Mouse (Mus musculus) liver, postnatal 0 days (tissue): ENCODE measurements around the gene Psen1.

Source experiments
- CTCF ChIP-seq: sonication (generic); IDR thresholded peaks from 2 replicates; pipeline ENCODE4 v1.5.1; 2016; ENCODE audit warnings: antibody characterized with exemption, low read depth
- EP300 ChIP-seq: IDR thresholded peaks from 2 replicates; pipeline ENCODE4 v1.6.1; 2016; ENCODE audit warnings: antibody characterized with exemption, low read depth, mild to moderate bottlenecking

GRCm38 (mm10) chr12:83776766-83777165 is 88.8 kb downstream of the Psen1 start:
- TF ChIP-seq CTCF (no peak), EP300 (no peak)
